Mouse (Mus musculus) midbrain, postnatal 0 days (tissue): ENCODE data around the gene Tsc22d2. TPM values are rescaled to one million over a fixed set of nuclear protein-coding genes. Genes with fewer than 3 reads are reported as not detected.

Experiments used
- ATAC-seq: fragments of 200-750 bp; cut with Nextera tagmentation; 2 replicates; pipeline ENCODE4 v1.8.0; 2017; ENCODE audit warnings: moderate number of reproducible peaks, mild to moderate bottlenecking, moderate TSS enrichment, moderate library complexity; ENCODE audit not compliant: low FRiP score
- DNase-seq: peaks from one replicate; pipeline ENCODE4 v3.0.0-alpha.2; 2015; ENCODE audit warnings: low spot score
- H3K27ac ChIP-seq: fragments of 300-500 bp; sonication (generic); 2 replicates; pipeline ENCODE4 v1.5.1; 2014; ENCODE audit warnings: low read depth, mild to moderate bottlenecking, low read length, mixed read lengths
- H3K27me3 ChIP-seq: fragments of 300-500 bp; sonication (generic); 2 replicates; pipeline ENCODE4 v1.6.1; 2014; ENCODE audit warnings: low read length, control low read depth, mixed read lengths; ENCODE audit not compliant: insufficient read depth
- H3K36me3 ChIP-seq: fragments of 300-500 bp; sonication (generic); 2 replicates; pipeline ENCODE4 v1.6.1; 2014; ENCODE audit warnings: low read length, control low read depth, mixed read lengths; ENCODE audit not compliant: insufficient read depth
- H3K4me1 ChIP-seq: fragments of 300-500 bp; sonication (generic); 2 replicates; pipeline ENCODE4 v1.6.1; 2014; ENCODE audit warnings: mild to moderate bottlenecking, control low read depth, antibody characterized with exemption, low read length, mixed read lengths; ENCODE audit not compliant: insufficient read depth
- H3K4me2 ChIP-seq: fragments of 300-500 bp; sonication (generic); 2 replicates; pipeline ENCODE4 v1.6.1; 2014; ENCODE audit warnings: low read depth, mild to moderate bottlenecking, low read length, mixed read lengths; ENCODE audit not compliant: poor library complexity, severe bottlenecking
- H3K4me3 ChIP-seq: fragments of 300-500 bp; sonication (generic); 2 replicates; pipeline ENCODE4 v1.5.1; 2014; ENCODE audit warnings: low read depth, mild to moderate bottlenecking, low read length, moderate library complexity
- H3K9ac ChIP-seq: fragments of 300-500 bp; sonication (generic); replicated peaks from 2 replicates; pipeline ENCODE4 v1.6.1; 2014; ENCODE audit warnings: mild to moderate bottlenecking, low read length, moderate library complexity, mixed read lengths; ENCODE audit not compliant: poor library complexity, severe bottlenecking
- H3K9me3 ChIP-seq: fragments of 300-500 bp; sonication (generic); 2 replicates; pipeline ENCODE4 v1.6.1; 2016; ENCODE audit warnings: low read length, control low read depth
- CTCF ChIP-seq: IDR thresholded peaks from 2 replicates; pipeline ENCODE4 v1.5.1; 2016; ENCODE audit warnings: antibody characterized with exemption, mild to moderate bottlenecking
- WGBS: fragments of 180-500 bp; shearing (Covaris S2); extraction: QIAGEN DNeasy Blood & Tissue Kit; methylation state at CpG from one replicate; pipeline ENCODE4 v1.1.7; 2014; 5-methylcytosine and 5-hydroxymethylcytosine counted together
- polyA plus RNA-seq: library from polyadenylated mRNA; unstranded; fragments of >200 nt; fragmentation: Nextera tagmentation; extraction: Ambion mirVana; gene quantifications from 2 replicates; pipeline ENCODE4 v1.2.1, GENCODE M21; 2015
- total RNA-seq: library from RNA; depleted of rRNA; stranded (reverse); fragments of >200 nt; gene quantifications from 2 replicates; pipeline ENCODE4 v1.2.3, GENCODE M21; 2014; rRNA removed

Tsc22d2 gene
- 39.6 and 40.3 TPM in 2 replicates for total RNA-seq
- polyA plus RNA-seq: 9.1 and 11.7 TPM in 2 replicates

DNA sequence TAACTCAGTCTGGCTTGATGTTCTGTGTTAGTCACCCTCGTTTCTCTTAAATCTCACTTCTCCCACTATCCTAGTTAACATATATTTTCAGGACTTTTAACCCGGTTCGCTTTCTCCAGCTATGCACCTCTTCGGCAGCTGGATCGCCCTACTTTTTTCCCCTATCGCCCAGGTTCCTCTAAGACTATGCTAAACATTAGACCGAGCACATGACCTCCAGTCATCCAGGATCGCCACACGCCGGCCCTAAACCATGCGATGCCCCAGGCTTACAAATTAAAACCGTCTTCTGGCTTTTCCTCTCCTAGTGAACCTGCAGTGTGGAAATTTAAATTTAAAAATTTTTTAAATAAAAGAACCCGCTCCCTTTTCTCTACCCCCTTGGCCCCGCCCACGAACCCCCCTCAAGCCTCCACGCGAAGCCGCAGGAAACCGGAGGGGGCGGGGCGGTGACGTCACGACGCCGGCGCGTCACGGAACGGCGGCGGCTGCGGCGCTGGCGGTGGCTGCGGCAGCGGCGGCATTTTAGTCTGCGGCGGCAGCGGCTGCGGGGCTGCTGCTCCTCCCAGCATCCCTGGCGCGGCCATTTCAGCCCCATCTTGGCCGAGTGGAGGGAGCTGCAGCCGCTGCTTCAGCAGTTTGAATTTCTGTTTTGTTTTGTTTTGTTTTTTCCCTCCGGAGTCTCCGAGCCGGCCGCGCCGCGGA, at the start of gene Tsc22d2:
Gene Tsc22d2, plus strand, starts transcription at position 482 of the 705 bp plus-strand sequence.
- Histone ChIP-seq H3K9me3 (no peaks in the 10 kb centered on the region), H3K27ac (peak within 1 kb of the TSS; percentile 95), H3K4me3 (peak within 1 kb of the TSS; percentile 73), H3K4me1 (no peaks in the 10 kb centered on the region; the same call in 1 of the 2 replicates), H3K36me3 (no peaks in the 10 kb centered on the region), H3K9ac (peak within 1 kb of the TSS; percentile 86), H3K4me2 (peak within 1 kb of the TSS; percentile 98), H3K27me3 (no peaks in the 10 kb centered on the region)
- peak; percentile 85 for ATAC-seq
- TF ChIP-seq CTCF: no peak
- WGBS: 2% methylated on average over 41 of the region's 52 CpGs
- DNase-seq: peak; percentile 94

DNA sequence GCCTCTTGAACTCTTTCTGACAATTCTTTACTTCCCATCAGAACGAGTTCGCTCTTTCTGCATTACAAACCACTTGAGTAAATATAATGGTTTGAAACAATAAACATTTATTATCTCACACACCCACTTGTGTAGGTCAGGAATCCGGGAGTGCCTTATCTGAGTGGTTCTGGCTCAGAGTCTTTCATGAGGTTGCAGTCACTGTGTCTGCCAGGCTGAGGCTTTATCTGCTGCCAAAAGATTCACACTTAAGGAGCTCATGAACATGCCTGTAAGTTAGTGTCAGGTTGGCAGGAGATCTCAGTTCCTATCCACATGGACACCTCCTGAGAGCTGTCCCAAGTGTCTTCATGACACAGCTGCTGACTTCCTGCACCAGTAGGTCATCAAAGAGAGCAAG, 47.8 kb upstream of the Tsc22d2 start:
- TF ChIP-seq CTCF: no peak
- Histone ChIP-seq H3K4me1 (peaks cover 3% of the 10 kb centered on the region; the same call in 1 of the 2 replicates), H3K4me3 (no peak overlapping the region), H3K27me3 (no peaks in the 10 kb centered on the region), H3K9ac (no peak overlapping the region), H3K36me3 (no peaks in the 10 kb centered on the region), H3K4me2 (no peak overlapping the region), H3K9me3 (no peaks in the 10 kb centered on the region), H3K27ac (no peak overlapping the region)
- DNase-seq (no peak), ATAC-seq (no peak)
- WGBS: 84% methylated on average over 3 of the region's 3 CpGs

DNA sequence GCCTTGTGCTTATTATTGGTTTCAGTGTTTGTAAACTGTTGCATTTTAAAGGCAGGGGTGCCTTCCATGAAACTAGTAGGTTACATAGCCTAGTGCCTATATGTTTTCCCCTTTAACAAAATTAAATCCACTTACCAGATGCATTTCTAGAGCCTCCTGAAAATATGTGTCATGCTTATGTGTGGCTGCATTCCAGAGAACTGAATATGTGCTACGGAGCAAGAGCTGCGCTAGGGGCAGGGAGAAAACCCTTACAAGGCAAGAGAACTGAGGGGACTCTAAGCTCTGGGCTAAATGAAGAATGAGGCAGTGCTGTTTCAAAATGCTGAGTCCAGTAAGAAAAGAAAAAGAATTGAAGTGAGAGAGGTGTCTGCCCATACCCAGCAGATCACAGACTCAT, 43.7 kb upstream of the Tsc22d2 start:
- Histone ChIP-seq H3K4me1 (peaks cover 3% of the 10 kb centered on the region; the same call in 1 of the 2 replicates), H3K36me3 (no peaks in the 10 kb centered on the region), H3K4me3 (no peak overlapping the region), H3K27me3 (no peaks in the 10 kb centered on the region), H3K27ac (no peak overlapping the region), H3K9me3 (no peaks in the 10 kb centered on the region), H3K9ac (no peak overlapping the region), H3K4me2 (no peak overlapping the region)
- no peak for DNase-seq
- 87% methylated on average over 2 of the region's 2 CpGs for WGBS
- no peak for TF ChIP-seq CTCF
- ATAC-seq: no peak

DNA sequence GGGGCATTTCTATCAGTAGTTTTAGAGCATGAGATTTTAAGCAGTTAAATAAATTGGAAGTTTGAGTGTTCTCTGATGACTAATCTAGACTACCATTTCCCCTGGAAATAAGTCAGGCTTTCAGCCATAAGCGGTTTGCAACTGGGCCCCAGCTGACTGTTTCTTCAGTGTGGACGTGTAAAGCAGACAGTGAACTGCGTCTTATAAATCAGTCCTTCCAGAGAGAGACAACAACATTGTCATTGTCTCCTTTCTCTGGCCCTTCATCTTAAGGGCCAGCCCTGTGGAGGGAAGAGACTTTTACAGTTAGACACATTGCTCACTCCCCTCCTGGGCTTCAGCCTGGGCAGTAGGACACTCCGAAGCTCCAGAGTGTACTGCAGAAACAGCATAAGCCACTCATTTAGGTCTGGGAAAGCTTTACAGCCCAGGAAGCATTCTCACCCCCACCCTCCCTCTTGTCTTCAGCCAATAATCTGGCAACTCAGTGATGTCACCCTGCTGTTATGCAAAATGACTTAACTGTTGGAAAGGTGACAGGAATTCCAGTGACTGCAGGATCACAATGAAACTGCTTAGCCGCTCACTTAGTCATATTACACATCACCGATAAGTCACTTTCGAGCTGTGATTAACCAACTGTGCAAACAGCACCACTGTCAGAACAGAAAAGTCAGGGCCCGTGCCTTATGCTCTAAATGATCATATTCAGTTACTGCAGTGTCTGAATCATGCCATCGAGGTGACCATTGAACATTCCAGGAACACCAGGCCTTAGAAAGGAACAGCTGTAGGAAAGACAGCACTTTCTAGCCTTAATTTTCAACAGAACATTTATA, 42.2 kb upstream of the Tsc22d2 start:
- Histone ChIP-seq H3K27ac (no peak overlapping the region), H3K4me1 (peaks cover 3% of the 10 kb centered on the region; the same call in 1 of the 2 replicates), H3K9ac (no peak overlapping the region), H3K4me2 (peak overlapping the region; percentile 1; the same call in 1 of the 2 replicates), H3K36me3 (no peaks in the 10 kb centered on the region), H3K4me3 (no peak overlapping the region), H3K9me3 (no peaks in the 10 kb centered on the region), H3K27me3 (no peaks in the 10 kb centered on the region)
- no peak for TF ChIP-seq CTCF
- peak; percentile 84 for DNase-seq
- WGBS: 14% methylated on average over 9 of the region's 9 CpGs
- peak; percentile 91 for ATAC-seq

DNA sequence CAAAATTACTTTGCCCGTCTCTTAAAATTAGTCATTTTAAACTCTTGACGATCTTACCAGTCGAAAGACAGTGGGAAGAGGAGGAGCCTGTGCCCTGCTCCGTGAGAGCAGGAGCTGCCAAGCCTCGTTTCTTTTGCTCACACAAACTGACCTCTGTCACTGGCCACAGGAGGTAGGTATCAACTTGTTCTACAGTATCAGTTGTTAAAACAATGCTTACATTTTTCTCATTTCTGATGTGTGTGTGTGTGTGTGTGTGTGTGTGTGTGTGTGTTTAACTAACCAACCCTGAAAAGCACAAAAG, 41.7 kb upstream of the Tsc22d2 start:
- H3K27me3 ChIP-seq: no peaks in the 10 kb centered on the region
- no peak overlapping the region for H3K27ac ChIP-seq
- no peak overlapping the region for H3K9ac ChIP-seq
- H3K9me3 ChIP-seq: no peaks in the 10 kb centered on the region
- ATAC-seq (no peak; the same call in 1 of the 2 replicates), DNase-seq (peak; percentile 5)
- TF ChIP-seq CTCF: no peak
- peak overlapping the region; percentile 1; the same call in 1 of the 2 replicates for H3K4me2 ChIP-seq
- H3K4me1 ChIP-seq: peaks cover 3% of the 10 kb centered on the region; the same call in 1 of the 2 replicates
- no peak overlapping the region for H3K4me3 ChIP-seq
- 10% methylated on average over 5 of the region's 5 CpGs for WGBS
- H3K36me3 ChIP-seq: no peaks in the 10 kb centered on the region

DNA sequence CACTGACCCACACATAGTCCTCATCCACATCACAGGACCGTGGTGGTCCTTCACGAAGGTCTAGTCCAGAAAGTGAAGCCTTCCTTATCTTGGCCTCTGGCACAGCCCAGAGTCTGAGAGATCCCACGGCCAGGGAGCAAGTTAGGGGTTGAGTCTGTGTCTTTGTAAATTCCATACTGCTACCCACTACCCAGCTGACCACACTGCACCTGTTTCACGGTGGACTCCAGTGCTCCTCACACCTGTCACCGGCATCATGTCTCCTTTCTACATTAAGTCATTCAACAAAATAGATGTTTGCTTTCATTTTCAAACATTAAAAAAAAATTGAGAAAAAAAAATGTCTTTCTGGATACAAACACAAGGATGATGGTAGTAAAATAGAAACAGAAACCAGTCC, 40.2 kb upstream of the Tsc22d2 start:
- no peaks in the 10 kb centered on the region for H3K36me3 ChIP-seq
- ATAC-seq (no peak), DNase-seq (no peak)
- H3K4me3 ChIP-seq: no peak overlapping the region
- no peak overlapping the region for H3K9ac ChIP-seq
- no peak overlapping the region for H3K4me2 ChIP-seq
- no peak overlapping the region for H3K27ac ChIP-seq
- TF ChIP-seq CTCF: no peak
- WGBS: 89% methylated on average over 5 of the region's 5 CpGs
- no peaks in the 10 kb centered on the region for H3K27me3 ChIP-seq
- peaks cover 3% of the 10 kb centered on the region; the same call in 1 of the 2 replicates for H3K4me1 ChIP-seq
- H3K9me3 ChIP-seq: no peaks in the 10 kb centered on the region
